Mouse (Mus musculus): ENCODE measurements around the gene Rrad. TPM values are rescaled to one million over a fixed set of nuclear protein-coding genes. Genes with fewer than 3 reads are reported as not detected.

The Rrad gene
- polyA plus RNA-seq, 1 experiment: 2.9 TPM

GRCm38 (mm10) chr8:104635004-104635710 lies 4.0 kb upstream of the Rrad start:
- H3K4me1 ChIP-seq (ENCODE audit: control insufficient read depth, insufficient read depth, low read length): no peaks in the 10 kb centered on the region; the same call in 1 of the 2 replicates
- no peak overlapping the region for H3K27ac ChIP-seq (ENCODE audit: insufficient read depth, low read length)
- H3K4me3 ChIP-seq (ENCODE audit: insufficient read depth, low read length): no peak overlapping the region
- TF ChIP-seq CTCF (IDR thresholded peaks at IDR 0.05; ENCODE audit: extremely low read depth, insufficient read depth, low read length) (no peak), POLR2A (IDR thresholded peaks at IDR 0.05; ENCODE audit: extremely low read depth, insufficient read depth, low read length) (no peak)

- H3K27ac ChIP-seq (ENCODE audit: insufficient read depth, low read length): no peak overlapping the region
- H3K4me3 ChIP-seq (ENCODE audit: insufficient read depth, low read length): no peak overlapping the region
Measured at GRCm38 (mm10) chr8:104633156-104633744, 2.1 kb upstream of the Rrad start.

GRCm38 (mm10) chr8:104632486-104632885 lies 1.4 kb upstream of the Rrad start:
- TF ChIP-seq CTCF (IDR thresholded peaks at IDR 0.05; ENCODE audit: extremely low read depth, insufficient read depth, low read length) (no peak), POLR2A (IDR thresholded peaks at IDR 0.05; ENCODE audit: extremely low read depth, insufficient read depth, low read length) (no peak)
- Histone ChIP-seq H3K27ac (ENCODE audit: insufficient read depth, low read length) (no peak overlapping the region), H3K4me1 (ENCODE audit: control insufficient read depth, insufficient read depth, low read length) (no peaks in the 10 kb centered on the region; the same call in 1 of the 2 replicates), H3K4me3 (ENCODE audit: insufficient read depth, low read length) (no peak overlapping the region)

More at GRCm38 (mm10) chr8:104633156-104633744, 2.1 kb upstream of the Rrad start:
- no peaks in the 10 kb centered on the region; the same call in 1 of the 2 replicates for H3K4me1 ChIP-seq (ENCODE audit: control insufficient read depth, insufficient read depth, low read length)
- no peak for TF ChIP-seq CTCF (IDR thresholded peaks at IDR 0.05; ENCODE audit: extremely low read depth, insufficient read depth, low read length)
- TF ChIP-seq POLR2A (IDR thresholded peaks at IDR 0.05; ENCODE audit: extremely low read depth, insufficient read depth, low read length): no peak

GRCm38 (mm10) chr8:104631975-104632374 lies 848 bp upstream of the Rrad start:
- TF ChIP-seq CTCF (IDR thresholded peaks at IDR 0.05; ENCODE audit: extremely low read depth, insufficient read depth, low read length) (no peak), POLR2A (IDR thresholded peaks at IDR 0.05; ENCODE audit: extremely low read depth, insufficient read depth, low read length) (no peak)
- Histone ChIP-seq H3K27ac (ENCODE audit: insufficient read depth, low read length) (no peak overlapping the region), H3K4me3 (ENCODE audit: insufficient read depth, low read length) (no peak overlapping the region), H3K4me1 (ENCODE audit: control insufficient read depth, insufficient read depth, low read length) (no peaks in the 10 kb centered on the region; the same call in 1 of the 2 replicates)

- no peaks in the 10 kb centered on the region; the same call in 1 of the 2 replicates for H3K4me1 ChIP-seq (ENCODE audit: control insufficient read depth, insufficient read depth, low read length)
Measured at GRCm38 (mm10) chr8:104630574-104630973, 553 bp downstream of the Rrad start.

GRCm38 (mm10) chr8:104630111-104630479 lies 1.0 kb downstream of the Rrad start:
- TF ChIP-seq CTCF (IDR thresholded peaks at IDR 0.05; ENCODE audit: extremely low read depth, insufficient read depth, low read length): no peak
- TF ChIP-seq POLR2A (IDR thresholded peaks at IDR 0.05; ENCODE audit: extremely low read depth, insufficient read depth, low read length): no peak
- Histone ChIP-seq H3K4me1 (ENCODE audit: control insufficient read depth, insufficient read depth, low read length) (no peaks in the 10 kb centered on the region; the same call in 1 of the 2 replicates), H3K27ac (ENCODE audit: insufficient read depth, low read length) (no peak overlapping the region), H3K4me3 (ENCODE audit: insufficient read depth, low read length) (no peak overlapping the region)

More at GRCm38 (mm10) chr8:104630574-104630973, 553 bp downstream of the Rrad start:
- H3K27ac ChIP-seq (ENCODE audit: insufficient read depth, low read length): no peak overlapping the region
- TF ChIP-seq POLR2A (IDR thresholded peaks at IDR 0.05; ENCODE audit: extremely low read depth, insufficient read depth, low read length) (no peak), CTCF (IDR thresholded peaks at IDR 0.05; ENCODE audit: extremely low read depth, insufficient read depth, low read length) (no peak)
- peak overlapping the region; percentile 8; the same call in 1 of the 2 replicates for H3K4me3 ChIP-seq (ENCODE audit: insufficient read depth, low read length)

GRCm38 (mm10) chr8:104629306-104630110 lies 1.6 kb downstream of the Rrad start:
- TF ChIP-seq CTCF (IDR thresholded peaks at IDR 0.05; ENCODE audit: extremely low read depth, insufficient read depth, low read length) (no peak), POLR2A (IDR thresholded peaks at IDR 0.05; ENCODE audit: extremely low read depth, insufficient read depth, low read length) (no peak)
- H3K4me1 ChIP-seq (ENCODE audit: control insufficient read depth, insufficient read depth, low read length): no peaks in the 10 kb centered on the region; the same call in 1 of the 2 replicates
- no peak overlapping the region for H3K4me3 ChIP-seq (ENCODE audit: insufficient read depth, low read length)
- H3K27ac ChIP-seq (ENCODE audit: insufficient read depth, low read length): no peak overlapping the region

GRCm38 (mm10) chr8:104628402-104628801 lies 2.7 kb downstream of the Rrad start:
- Histone ChIP-seq H3K27ac (ENCODE audit: insufficient read depth, low read length) (no peak overlapping the region), H3K4me3 (ENCODE audit: insufficient read depth, low read length) (no peak overlapping the region), H3K4me1 (ENCODE audit: control insufficient read depth, insufficient read depth, low read length) (no peaks in the 10 kb centered on the region; the same call in 1 of the 2 replicates)
- TF ChIP-seq POLR2A (IDR thresholded peaks at IDR 0.05; ENCODE audit: extremely low read depth, insufficient read depth, low read length): no peak
- no peak for TF ChIP-seq CTCF (IDR thresholded peaks at IDR 0.05; ENCODE audit: extremely low read depth, insufficient read depth, low read length)

GRCm38 (mm10) chr8:104627065-104627740 lies 3.9 kb downstream of the Rrad start:
- TF ChIP-seq POLR2A (IDR thresholded peaks at IDR 0.05; ENCODE audit: extremely low read depth, insufficient read depth, low read length) (no peak), CTCF (IDR thresholded peaks at IDR 0.05; ENCODE audit: extremely low read depth, insufficient read depth, low read length) (no peak)
- Histone ChIP-seq H3K27ac (ENCODE audit: insufficient read depth, low read length) (no peak overlapping the region), H3K4me1 (ENCODE audit: control insufficient read depth, insufficient read depth, low read length) (no peaks in the 10 kb centered on the region; the same call in 1 of the 2 replicates)

More at GRCm38 (mm10) chr8:104627065-104627740, 3.9 kb downstream of the Rrad start:
- H3K4me3 ChIP-seq (ENCODE audit: insufficient read depth, low read length): no peak overlapping the region
